Mouse (Mus musculus) left cerebral cortex, adult 11 months (tissue): ENCODE results near the gene Osbpl2.

Experiments used
- DNase-seq: peaks from one replicate; pipeline ENCODE4 v3.0.0; 2022; ENCODE audit warnings: low spot score

Gene Osbpl2

GRCm38 (mm10) chr2:180104659-180105377 is 14.3 kb upstream of the Osbpl2 start:
- no peak for DNase-seq

- DNase-seq: no peak
These were observed 13.5 kb upstream of the Osbpl2 start for GRCm38 (mm10) chr2:180105441-180106190.

DNA sequence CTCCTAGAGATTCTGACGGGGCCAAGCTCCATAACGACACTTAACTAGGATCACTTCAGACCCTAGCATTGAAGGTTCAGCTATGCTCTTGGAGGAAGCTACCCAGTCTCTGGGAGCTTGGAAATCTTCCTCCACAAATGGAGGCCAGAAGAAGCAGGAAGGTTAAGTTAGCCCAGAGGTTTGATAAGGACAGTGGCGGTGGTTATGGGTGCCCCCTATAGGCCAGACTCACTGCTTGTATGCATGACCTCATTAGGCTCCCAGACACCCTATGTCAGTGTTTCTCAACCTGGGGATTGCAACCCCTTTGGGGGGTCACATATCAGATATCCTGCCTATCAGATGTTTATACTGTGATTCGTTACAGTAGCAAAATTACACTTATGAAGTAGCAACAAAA is 12.0 kb upstream of the Osbpl2 start:
- DNase-seq: no peak

DNA sequence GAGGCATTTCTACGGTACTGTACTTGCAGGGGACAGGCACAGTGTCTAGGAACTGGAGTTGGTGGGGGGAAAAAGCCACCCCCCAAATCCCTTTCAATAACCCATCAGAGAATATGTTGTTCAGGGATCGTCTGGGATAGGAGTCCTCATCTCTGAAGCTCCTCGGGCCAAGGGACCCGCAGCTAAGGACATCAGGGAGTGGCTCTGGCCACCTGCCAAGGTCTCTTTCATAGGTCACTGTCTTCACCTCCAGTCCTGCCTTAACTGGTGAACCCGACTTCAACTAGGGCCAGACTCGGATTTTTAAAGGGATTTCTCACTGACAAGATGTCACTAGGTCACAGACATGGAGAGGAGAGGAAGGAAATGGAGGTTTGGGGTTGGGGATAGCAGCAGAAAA is 10.8 kb upstream of the Osbpl2 start:
- no peak for DNase-seq

GRCm38 (mm10) chr2:180113909-180114890 is 4.9 kb upstream of the Osbpl2 start:
- no peak for DNase-seq

DNA sequence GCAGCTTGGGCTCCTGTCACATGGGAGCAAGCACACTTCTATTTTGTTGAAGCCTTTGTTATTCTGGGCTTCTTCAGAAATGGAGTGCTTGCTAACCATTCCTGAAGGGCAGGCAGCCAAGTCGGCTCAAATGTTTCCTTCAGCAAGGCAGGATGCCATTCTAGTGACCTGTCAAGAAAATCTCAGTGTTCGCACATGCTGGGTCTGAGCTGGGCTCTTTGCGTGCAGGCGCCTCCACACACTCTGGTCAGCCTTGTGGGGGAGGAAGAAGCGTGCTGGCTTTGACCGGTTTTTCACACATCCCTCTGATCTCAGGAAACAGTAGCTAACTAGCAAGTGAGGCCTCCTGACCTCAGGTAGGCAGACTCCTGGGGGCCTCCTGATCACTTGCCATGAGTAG is 3.8 kb upstream of the Osbpl2 start:
- DNase-seq: no peak

DNA sequence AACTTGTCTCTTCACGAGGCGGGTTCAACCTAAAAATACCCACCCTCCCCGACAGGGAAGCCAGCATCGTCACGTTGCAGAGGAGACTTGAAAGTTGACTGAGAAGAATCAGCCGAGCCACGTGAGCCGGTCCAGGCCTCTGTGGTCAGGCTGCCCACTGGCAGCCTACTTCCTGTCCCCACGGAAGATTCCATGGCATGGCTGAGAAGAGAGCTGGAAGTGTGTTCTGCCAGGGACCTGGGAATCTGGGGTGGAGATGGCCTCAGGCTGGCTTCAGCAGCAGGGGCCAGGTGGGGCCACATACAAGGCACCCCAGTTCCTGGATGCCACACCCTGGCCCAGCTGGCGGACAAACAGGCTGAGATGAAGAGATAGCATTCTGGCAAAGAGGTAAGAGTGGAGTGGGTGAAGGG is 3.0 kb upstream of the Osbpl2 start:
- no peak for DNase-seq

DNA sequence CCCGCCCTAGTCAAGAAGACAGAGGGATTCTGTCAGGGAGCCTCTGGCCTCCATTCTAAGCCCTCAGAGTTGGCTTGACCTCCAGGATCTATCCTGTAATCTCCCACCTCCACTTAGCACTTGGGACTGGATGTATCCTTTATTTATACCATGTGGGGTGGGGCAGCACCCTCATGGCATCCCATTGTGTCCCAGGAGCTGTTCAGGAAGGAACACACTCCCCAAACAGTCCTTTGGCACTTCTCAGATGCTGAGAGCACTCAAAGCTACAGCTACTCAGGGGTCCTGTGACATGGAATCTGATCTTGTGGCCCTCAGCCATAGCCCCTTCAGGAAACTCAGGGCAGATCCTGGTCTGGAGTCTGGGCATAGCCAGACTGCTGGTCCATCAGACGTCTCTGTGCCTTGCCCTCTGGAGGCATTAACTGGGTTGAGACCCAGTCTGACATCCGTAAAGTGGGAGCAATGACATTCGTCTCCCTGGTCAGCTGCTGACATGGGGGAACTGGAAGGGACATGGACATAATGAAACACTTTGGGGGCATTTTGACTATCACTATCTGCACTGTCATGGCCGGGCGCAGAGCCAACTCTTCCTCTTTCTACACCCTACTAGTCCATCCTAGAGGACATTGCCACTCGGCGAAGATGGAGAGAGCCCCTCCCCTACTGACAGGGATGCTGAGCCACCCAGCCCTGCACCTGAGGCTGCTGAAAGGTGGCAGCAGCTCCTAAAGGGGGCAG is 2.2 kb upstream of the Osbpl2 start:
- DNase-seq: no peak

GRCm38 (mm10) chr2:180117485-180118194 is 1.5 kb upstream of the Osbpl2 start:
- DNase-seq: no peak

DNA sequence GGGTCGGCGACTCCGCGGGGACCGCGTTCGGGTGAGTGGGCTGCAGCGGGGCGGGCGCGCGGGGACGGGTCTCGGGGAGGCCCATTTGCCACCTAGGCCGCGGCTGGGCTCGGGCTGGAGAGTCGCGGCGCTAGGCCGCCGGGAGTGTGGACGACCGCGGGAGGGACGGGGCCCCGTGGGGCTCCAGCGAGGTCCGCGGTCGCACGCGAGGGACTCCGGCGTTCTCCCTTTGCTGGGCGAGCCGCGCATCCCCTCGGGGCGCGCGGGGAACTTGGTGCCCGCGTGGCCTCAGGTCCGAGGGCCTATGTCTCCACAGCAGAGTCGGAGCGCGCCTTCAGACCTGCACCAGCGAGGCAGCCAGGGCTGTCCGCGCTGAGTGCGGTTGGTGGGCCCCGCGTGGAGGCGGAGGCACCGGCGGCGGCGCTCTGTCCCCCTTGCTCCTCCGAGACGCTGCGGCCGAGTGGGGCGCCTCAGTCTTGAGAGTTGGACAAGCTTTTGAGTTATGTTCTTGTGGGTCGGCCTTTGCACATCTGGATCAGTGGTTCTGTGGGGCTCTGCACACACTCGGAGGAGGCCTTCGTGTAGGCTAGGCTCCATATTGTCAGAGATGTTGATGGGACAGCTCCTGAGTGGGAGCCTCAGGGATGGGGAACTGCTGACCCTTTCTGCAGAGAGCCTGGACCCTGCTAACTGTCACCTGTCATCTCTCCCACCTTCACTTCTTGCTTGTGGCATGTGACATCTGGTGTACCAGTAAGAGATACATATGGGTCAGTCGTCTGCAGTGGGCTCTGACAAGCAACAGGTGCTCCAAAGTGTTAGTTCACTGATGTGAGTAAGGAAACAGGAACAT is 559 bp downstream of the Osbpl2 start:
- DNase-seq: no peak

- no peak for DNase-seq
These were observed 1.2 kb downstream of the Osbpl2 start for GRCm38 (mm10) chr2:180120292-180120761.

- DNase-seq: no peak
These were observed 5.1 kb downstream of the Osbpl2 start for GRCm38 (mm10) chr2:180124192-180124591.

DNA sequence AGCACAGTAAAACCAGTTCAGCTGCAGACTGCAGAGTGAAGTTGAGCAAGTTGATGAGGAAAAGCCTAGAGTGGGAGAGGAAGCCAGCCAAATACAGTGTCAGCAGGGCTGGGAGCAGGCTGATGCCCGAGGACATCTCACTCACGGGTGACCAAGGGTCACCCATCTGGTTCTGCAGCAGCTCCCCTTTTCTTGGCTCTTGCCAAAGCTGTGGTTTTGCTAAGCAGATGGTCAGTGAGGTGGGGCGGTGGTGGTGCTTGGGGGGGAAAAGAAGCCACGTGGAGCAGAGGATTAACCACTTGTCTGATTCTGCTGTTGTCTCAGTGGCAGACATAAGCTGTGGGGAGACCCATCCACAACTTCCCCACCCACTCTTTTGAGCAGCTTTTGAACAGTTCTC is 7.1 kb downstream of the Osbpl2 start:
- DNase-seq: no peak

DNA sequence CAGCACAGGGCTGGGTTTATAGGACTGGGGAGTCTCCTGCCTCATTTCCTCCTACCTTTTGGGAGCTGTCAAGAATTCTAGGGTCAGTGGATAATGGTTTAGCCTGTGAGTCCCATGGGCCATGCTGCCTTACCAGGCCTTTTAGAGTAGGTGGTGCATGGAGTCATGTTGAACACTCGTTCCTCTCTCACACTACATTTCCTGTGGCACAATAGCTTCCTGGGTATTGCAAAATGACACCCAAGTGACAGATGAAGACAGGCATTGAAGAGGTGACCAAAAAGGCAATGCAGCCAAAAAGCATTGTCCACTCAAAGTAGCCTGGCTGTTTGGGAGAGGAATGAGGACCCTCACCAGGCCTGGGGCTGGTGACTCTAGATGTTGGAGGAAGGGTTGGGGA is 8.6 kb downstream of the Osbpl2 start:
- no peak for DNase-seq

DNA sequence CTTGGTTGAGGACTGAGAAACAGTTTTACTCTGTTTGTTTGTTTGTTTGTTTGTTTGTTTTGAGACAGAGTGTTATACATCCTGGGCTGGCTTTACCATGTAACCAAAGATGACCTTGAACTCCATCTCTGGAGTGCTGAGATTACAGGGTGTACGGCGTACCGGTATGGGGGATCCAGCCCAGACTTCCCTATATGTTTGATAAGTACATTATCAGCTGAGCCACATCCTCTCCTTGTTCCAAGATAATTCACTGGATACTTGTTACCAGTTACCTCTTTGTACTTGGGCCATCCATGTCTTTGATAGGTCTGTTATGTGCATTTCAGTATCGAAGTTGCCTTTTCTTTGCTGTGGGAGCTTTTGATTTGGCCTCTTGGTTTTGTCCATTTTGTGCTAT is 14.1 kb downstream of the Osbpl2 start:
- DNase-seq: no peak

DNA sequence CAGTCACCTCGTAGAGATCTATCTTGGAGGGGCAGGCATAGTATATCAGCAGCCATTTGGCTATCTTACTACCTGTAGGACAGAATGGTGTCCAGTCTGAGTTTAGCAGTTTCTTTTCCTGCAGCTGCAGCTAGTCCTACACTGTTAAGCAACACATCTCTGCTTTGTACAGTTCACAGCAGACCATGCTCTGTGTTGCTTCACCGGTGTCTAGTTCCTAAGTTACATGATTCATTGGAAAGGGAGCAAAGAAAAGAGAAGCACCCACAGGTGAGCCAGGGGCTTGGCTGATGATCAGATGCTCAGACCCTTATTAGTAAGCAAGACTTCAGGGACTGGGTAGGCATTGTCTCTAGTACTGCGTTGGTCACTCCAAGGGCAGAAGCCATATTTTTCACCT is 14.8 kb downstream of the Osbpl2 start:
- DNase-seq: no peak

DNA sequence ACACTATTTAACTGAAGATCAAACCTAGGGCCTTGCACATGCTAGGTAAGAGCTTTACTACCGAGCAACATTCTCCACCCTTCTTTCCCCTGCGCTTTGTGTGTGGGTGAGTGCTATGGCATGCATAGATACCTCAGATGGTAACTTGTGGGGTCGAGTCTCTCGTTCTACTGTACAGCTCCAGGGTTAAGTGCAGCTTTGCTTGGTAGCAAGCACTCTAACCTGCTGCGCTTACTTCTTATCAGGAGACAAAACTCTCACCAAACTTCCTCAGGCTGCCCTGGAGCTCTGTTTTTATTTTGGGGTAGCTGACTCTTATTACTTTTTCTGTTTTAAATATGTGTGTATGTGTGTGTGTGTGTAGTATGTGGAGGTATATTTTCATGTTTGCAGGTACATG is 16.3 kb downstream of the Osbpl2 start:
- DNase-seq: no peak

DNA sequence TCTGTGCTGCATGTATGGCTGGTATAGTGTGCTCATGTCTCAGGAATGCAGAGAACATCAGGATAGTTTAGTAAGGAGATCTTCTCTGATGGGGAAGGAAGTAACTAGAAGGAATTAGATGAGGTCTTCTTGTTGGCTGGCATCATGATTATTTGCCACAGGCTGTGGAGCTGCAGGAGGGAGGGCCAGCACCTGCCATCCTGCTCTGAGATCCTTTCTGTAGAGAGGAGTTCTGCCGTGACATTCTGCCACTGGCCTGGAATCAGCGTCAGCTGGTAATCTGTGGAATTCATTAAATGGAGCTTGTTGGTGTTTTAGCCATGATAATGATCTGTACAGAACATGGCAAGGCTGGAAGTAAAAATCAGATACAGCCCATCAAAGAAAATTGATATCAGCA is 27.0 kb downstream of the Osbpl2 start:
- DNase-seq: no peak

DNA sequence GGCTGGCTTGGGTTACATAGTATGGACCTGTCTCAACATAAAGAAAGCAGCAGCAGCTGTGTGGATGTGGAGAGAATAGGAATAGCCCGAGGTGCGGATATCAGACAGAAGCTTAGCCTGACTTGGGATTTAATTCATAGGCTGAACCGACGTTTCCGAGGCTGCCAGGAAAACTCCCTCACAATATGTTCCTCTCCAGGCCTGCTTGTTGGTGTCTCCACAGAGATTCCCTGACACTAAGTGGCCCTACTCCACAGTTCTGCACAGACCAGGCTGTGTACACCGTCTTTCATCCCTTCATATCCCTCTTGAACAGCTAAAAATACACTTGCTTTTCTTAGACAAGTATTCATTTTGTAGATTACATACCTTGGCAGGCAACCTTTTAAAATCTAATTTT is 28.3 kb downstream of the Osbpl2 start:
- no peak for DNase-seq

DNA sequence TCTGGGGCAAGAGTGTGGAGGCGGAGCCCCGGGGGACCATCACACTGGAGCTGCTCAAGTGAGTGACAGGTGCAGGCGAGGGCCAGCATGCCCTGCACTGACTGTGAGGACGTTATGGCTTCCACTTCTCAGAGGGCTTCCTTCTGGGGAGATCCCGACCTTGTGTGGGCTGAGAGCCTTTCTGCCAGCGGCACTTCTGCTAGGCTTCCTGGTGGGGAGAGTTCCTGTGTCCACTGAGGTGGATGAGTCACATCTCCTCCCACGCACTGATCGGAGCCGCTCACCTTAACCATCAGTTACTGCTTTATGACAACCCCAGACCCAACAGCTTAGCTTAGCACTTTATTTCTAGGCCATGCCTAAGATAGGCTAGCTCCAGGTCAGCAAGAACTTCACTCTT is 29.4 kb downstream of the Osbpl2 start:
- no peak for DNase-seq
